Mouse (Mus musculus) intestine, postnatal 0 days (tissue): ENCODE data around the gene Sec24d. TPM values are rescaled to one million over a fixed set of nuclear protein-coding genes. Genes with fewer than 3 reads are reported as not detected.
A peak's percentile ranks its signal among the peaks of the same experiment; 100 is the strongest.

ENCODE experiments used
- ATAC-seq: fragments of 200-750 bp; cut with Nextera tagmentation; 2 replicates; pipeline ENCODE4 v1.8.0; 2017; ENCODE audit warnings: mild to moderate bottlenecking, moderate TSS enrichment, moderate library complexity
- H3K27ac ChIP-seq: fragments of 300-500 bp; sonication (generic); 2 replicates; pipeline ENCODE4 v1.5.1; 2014; ENCODE audit warnings: mild to moderate bottlenecking, low read depth, low read length, moderate library complexity
- H3K27me3 ChIP-seq: fragments of 300-500 bp; sonication (generic); replicated peaks from 2 replicates; pipeline ENCODE4 v1.6.1; 2014; ENCODE audit warnings: low read length, mixed read lengths; ENCODE audit not compliant: control insufficient read depth, insufficient read depth
- H3K36me3 ChIP-seq: fragments of 300-500 bp; sonication (generic); 2 replicates; pipeline ENCODE4 v1.6.1; 2014; ENCODE audit warnings: mild to moderate bottlenecking, moderate library complexity; ENCODE audit not compliant: control insufficient read depth, insufficient read depth
- H3K4me1 ChIP-seq: fragments of 300-500 bp; sonication (generic); replicated peaks from 2 replicates; pipeline ENCODE4 v1.6.1; 2014; ENCODE audit warnings: antibody characterized with exemption, low read length, mixed read lengths; ENCODE audit not compliant: control insufficient read depth, insufficient read depth
- H3K4me2 ChIP-seq: fragments of 300-500 bp; sonication (generic); replicated peaks from 2 replicates; pipeline ENCODE4 v1.6.1; 2014; ENCODE audit warnings: low read depth, mild to moderate bottlenecking, moderate library complexity
- H3K4me3 ChIP-seq: fragments of 300-500 bp; sonication (generic); 2 replicates; pipeline ENCODE4 v1.5.1; 2014; ENCODE audit warnings: low read depth, low read length
- H3K9ac ChIP-seq: fragments of 300-500 bp; sonication (generic); 2 replicates; pipeline ENCODE4 v1.6.1; 2014; ENCODE audit warnings: mild to moderate bottlenecking, low read depth, low read length
- H3K9me3 ChIP-seq: fragments of 300-500 bp; sonication (generic); 2 replicates; pipeline ENCODE4 v1.6.1; 2016; ENCODE audit warnings: mixed run types; ENCODE audit not compliant: control insufficient read depth
- CTCF ChIP-seq: sonication (generic); IDR thresholded peaks from 2 replicates; pipeline ENCODE4 v1.5.1; 2016; ENCODE audit warnings: low read depth, mild to moderate bottlenecking, control low read depth, antibody characterized with exemption, moderate library complexity
- WGBS: fragments of 180-500 bp; shearing (Covaris S2); extraction: QIAGEN DNeasy Blood & Tissue Kit; methylation state at CpG from one replicate; pipeline ENCODE4 v1.1.7; 2014; 5-methylcytosine and 5-hydroxymethylcytosine counted together
- polyA plus RNA-seq: library from polyadenylated mRNA; unstranded; fragments of >200 nt; fragmentation: Nextera tagmentation; extraction: Ambion mirVana; gene quantifications from 2 replicates; pipeline ENCODE4 v1.2.1, GENCODE M21; 2015

Gene Sec24d
- 210 and 211 TPM in 2 replicates for polyA plus RNA-seq

GRCm38 (mm10) chr3:123266753-123267651 lies at the start of gene Sec24d:
Gene Sec24d (plus strand): TSS chr3:123267455.
- no peaks in the 10 kb centered on the region for H3K4me1 ChIP-seq
- H3K27me3 ChIP-seq = no peaks in the 10 kb centered on the region
- peak; percentile 93 for ATAC-seq
- H3K9me3 ChIP-seq = no peaks in the 10 kb centered on the region
- peaks cover 21% of the 10 kb centered on the region for H3K36me3 ChIP-seq
- H3K4me3 ChIP-seq = peak within 1 kb of the TSS; percentile 70
- TF ChIP-seq CTCF = no peak
- H3K4me2 ChIP-seq = peak within 1 kb of the TSS; percentile 76
- peak within 1 kb of the TSS; percentile 79 for H3K9ac ChIP-seq
- 3% methylated on average over 68 of the region's 68 CpGs for WGBS
- H3K27ac ChIP-seq = peak within 1 kb of the TSS; percentile 96

GRCm38 (mm10) chr3:123218646-123219045 lies 48.6 kb upstream of the Sec24d start:
- no peak overlapping the region for H3K4me2 ChIP-seq
- H3K9ac ChIP-seq = no peak overlapping the region
- 55% methylated on average over 6 of the region's 6 CpGs for WGBS
- no peak for TF ChIP-seq CTCF
- peak; percentile 65 for ATAC-seq
- no peaks in the 10 kb centered on the region for H3K4me1 ChIP-seq
- no peaks in the 10 kb centered on the region for H3K36me3 ChIP-seq
- H3K27ac ChIP-seq = no peak overlapping the region
- H3K9me3 ChIP-seq = no peaks in the 10 kb centered on the region
- H3K4me3 ChIP-seq = no peak overlapping the region
- H3K27me3 ChIP-seq = no peaks in the 10 kb centered on the region

GRCm38 (mm10) chr3:123227276-123227675 lies 40.0 kb upstream of the Sec24d start:
- Histone ChIP-seq H3K36me3 (no peaks in the 10 kb centered on the region), H3K27me3 (no peaks in the 10 kb centered on the region), H3K4me1 (no peaks in the 10 kb centered on the region), H3K9ac (no peak overlapping the region), H3K9me3 (peaks cover 4% of the 10 kb centered on the region; the same call in 1 of the 2 replicates), H3K27ac (no peak overlapping the region), H3K4me2 (no peak overlapping the region), H3K4me3 (no peak overlapping the region)
- 88% methylated on average over 3 of the region's 3 CpGs for WGBS
- ATAC-seq = no peak
- TF ChIP-seq CTCF = no peak

GRCm38 (mm10) chr3:123231639-123232038 lies 35.6 kb upstream of the Sec24d start:
- H3K4me3 ChIP-seq = no peak overlapping the region
- TF ChIP-seq CTCF = no peak
- 84% methylated on average over 2 of the region's 2 CpGs for WGBS

GRCm38 (mm10) chr3:123234191-123234836 lies 32.9 kb upstream of the Sec24d start:
- H3K4me3 ChIP-seq = peak overlapping the region; percentile 26
- H3K4me1 ChIP-seq = 0 out of 2 replicates have a peak, but pooled peaks cover 3% of the 10 kb centered on the region
- H3K9ac ChIP-seq = peak overlapping the region; percentile 13; the same call in 1 of the 2 replicates
- no peaks in the 10 kb centered on the region for H3K27me3 ChIP-seq
- peak overlapping the region; percentile 40 for H3K4me2 ChIP-seq
- TF ChIP-seq CTCF = peak; percentile 79
- H3K27ac ChIP-seq = peak overlapping the region; percentile 15; the same call in 1 of the 2 replicates
- H3K36me3 ChIP-seq = no peaks in the 10 kb centered on the region
- peaks cover 4% of the 10 kb centered on the region; the same call in 1 of the 2 replicates for H3K9me3 ChIP-seq
- ATAC-seq = no peak
- WGBS = 37% methylated on average over 16 of the region's 16 CpGs

More at GRCm38 (mm10) chr3:123231639-123232038, 35.6 kb upstream of the Sec24d start:
- no peaks in the 10 kb centered on the region for H3K36me3 ChIP-seq
- H3K27ac ChIP-seq = no peak overlapping the region
- H3K9me3 ChIP-seq = peaks cover 4% of the 10 kb centered on the region; the same call in 1 of the 2 replicates
- no peak for ATAC-seq
- H3K4me2 ChIP-seq = no peak overlapping the region
- H3K27me3 ChIP-seq = no peaks in the 10 kb centered on the region
- no peak overlapping the region for H3K9ac ChIP-seq
- H3K4me1 ChIP-seq = no peaks in the 10 kb centered on the region

- TF ChIP-seq CTCF = no peak
- Histone ChIP-seq H3K27me3 (no peaks in the 10 kb centered on the region), H3K36me3 (no peaks in the 10 kb centered on the region), H3K4me2 (peak overlapping the region; percentile 77), H3K27ac (no peak overlapping the region), H3K4me3 (peak overlapping the region; percentile 55), H3K9ac (peak overlapping the region; percentile 12), H3K4me1 (0 out of 2 replicates have a peak, but pooled peaks cover 3% of the 10 kb centered on the region), H3K9me3 (peaks cover 4% of the 10 kb centered on the region; the same call in 1 of the 2 replicates)
- no peak for ATAC-seq
- WGBS = 31% methylated on average over 7 of the region's 7 CpGs
Observed at GRCm38 (mm10) chr3:123235495-123235894, 31.8 kb upstream of the Sec24d start.
